Mouse (Mus musculus) granulocyte monocyte progenitor cell, adult 5-6 weeks (primary cell): Measurements from ENCODE around the gene Treml2. TPM values are rescaled to one million over a fixed set of nuclear protein-coding genes. Genes with fewer than 3 reads are reported as not detected.
A peak's percentile ranks its signal among the peaks of the same experiment; 100 is the strongest.
"Not testable (repeated sequence)": the region's sequence is repeated elsewhere in the genome, so short reads cannot be mapped to it uniquely, and the experiment has no call there.

Source experiments
- ATAC-seq: replicated peaks from 2 replicates; pipeline ENCODE4 v1.8.0; 2016; ENCODE audit warnings: mild to moderate bottlenecking, moderate TSS enrichment, inconsistent platforms; ENCODE audit not compliant: poor library complexity, severe bottlenecking
- total RNA-seq, 2 experiments: library from RNA; stranded (forward) in 1 of 2; stranded (reverse) in 1 of 2; fragments of 200-712, 200-1000 nt in 1 of 2; fragments of >200 nt in 1 of 2; fragmentation: Nextera tagmentation in 1 of 2; gene quantifications; 2 replicates each; pipeline ENCODE4 v1.2.3; 2014 to 2017

Treml2 gene
- total RNA-seq, 2 experiments from 2014 or later = 45.8 to 68.7 TPM

DNA sequence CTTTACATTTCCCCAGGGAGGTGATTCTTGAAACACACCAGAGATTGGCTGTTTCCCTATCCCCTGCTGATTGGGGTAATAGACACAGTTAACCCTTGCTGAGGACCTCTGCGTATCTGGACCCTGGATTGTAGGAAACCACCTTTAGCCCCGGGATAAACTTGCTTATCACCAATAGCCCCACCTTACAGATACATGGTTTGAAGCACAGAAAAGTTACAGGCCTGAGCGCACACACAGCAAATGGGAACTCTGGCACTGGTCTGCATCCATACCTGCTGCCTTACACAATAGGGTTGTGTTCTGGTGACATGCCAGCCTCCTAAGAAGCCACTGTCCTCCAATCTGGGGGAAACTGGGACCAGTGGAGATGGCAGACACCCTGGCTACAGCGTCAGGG, 46.5 kb downstream of the Treml2 start:
- ATAC-seq = no peak; the same call in 1 of the 2 replicates

DNA sequence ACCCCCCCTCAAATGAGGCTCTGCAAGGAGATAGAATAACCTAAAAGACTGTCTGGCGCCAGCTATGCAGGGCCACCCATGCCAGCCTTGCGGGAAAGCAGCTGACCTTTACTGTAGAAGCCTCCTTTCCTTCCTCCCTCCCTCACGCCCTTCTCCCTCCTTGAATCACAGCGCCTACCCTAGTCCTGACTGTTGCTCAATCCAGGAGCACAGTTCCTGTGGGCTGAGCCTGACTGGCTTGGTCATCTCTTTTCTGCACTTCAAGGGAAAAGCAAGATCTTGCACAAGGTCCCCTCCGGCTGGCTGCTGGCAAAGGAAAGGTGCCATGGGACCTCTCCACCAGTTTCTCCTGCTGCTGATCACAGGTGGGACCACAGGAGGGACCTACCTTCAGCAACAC, 46.9 kb downstream of the Treml2 start, which contains the start of gene Trem2:
Gene Trem2, plus strand, starts transcription at position 171 of the 400 bp plus-strand sequence.
- ATAC-seq = peak; percentile 89

DNA sequence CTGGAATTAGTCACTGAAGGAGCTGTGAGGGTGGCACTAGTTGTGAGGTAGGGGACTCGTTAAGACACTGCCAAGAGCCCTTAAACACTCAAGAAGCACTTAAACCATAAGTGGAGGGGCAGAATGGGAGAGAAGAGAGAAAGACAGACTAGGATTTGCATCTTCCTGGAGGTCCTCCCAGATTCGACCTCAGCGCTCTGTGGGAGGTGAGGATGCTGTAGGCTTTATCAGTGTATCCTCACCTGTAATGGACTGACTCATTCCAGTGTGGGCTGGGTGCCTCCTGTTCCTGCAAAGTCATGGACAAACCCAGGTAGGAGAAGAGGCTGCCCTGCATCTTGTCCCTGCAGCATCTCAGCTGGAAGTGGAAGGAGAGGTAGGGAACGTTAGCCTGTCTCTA, 47.5 kb downstream of the Treml2 start:
- ATAC-seq = no peak

DNA sequence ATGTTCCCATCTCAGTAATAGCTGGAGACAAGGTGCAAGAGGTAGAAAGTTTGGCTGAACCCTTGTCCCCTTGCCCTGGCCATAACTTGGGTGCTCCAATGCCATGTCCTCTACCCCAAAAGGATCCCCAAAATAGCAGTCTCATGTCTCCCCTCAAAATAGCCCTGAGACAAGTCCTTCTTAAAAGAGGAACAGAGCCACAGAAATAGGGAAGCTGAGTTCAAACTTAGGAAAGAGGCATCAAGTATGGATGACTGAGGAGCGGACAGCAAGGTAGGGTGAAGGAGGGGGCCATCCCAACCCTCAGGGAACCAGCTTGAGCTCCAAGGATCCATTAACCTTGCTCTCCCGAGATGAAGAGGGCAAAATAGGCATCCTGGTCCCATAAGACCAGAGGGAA, 48.0 kb downstream of the Treml2 start:
- peak; percentile 85 for ATAC-seq

GRCm38 (mm10) chr17:48350681-48351193, 51.4 kb downstream of the Treml2 start:
- no peak for ATAC-seq

DNA sequence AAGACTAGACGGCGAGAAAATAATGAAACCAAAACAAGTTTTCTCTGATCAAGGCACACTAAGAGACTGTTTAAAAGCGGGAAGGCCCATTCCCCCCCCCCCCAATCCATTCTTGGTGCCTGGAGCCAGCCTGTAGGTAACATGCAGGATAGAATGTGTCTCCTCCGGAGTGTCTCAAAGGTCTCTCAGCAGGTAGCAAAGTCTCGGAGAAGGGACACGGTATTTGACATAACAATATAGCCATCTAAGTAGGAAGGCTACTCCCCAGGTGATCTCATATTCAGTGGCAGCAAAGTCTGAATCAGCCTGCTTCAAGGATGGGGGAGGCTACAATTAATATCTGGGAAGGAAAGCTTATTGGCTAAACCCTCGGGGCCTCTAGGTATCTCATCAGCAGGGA, 53.7 kb downstream of the Treml2 start:
- not testable (repeated sequence) for ATAC-seq

GRCm38 (mm10) chr17:48355822-48356221, 56.5 kb downstream of the Treml2 start:
- no peak for ATAC-seq

DNA sequence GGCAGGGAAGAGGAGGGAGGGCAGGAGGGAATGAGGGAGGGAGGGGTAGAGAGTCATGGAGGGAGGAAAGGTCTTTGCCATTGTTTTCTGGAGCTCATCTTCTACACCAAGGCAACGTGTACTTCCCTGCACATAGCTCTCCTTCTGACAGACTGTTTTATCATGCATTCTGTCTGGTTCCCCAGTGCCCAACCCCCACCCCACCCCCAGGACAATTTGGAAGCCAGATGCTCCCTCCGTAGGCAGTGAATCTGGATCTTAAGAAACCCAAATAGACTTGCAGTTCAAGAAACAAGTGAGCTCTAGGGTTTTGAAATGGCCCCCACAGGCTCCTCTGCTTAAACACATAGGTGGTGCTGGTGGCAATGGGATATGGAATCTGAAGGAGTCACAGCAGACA, 58.6 kb downstream of the Treml2 start:
- ATAC-seq = no peak

DNA sequence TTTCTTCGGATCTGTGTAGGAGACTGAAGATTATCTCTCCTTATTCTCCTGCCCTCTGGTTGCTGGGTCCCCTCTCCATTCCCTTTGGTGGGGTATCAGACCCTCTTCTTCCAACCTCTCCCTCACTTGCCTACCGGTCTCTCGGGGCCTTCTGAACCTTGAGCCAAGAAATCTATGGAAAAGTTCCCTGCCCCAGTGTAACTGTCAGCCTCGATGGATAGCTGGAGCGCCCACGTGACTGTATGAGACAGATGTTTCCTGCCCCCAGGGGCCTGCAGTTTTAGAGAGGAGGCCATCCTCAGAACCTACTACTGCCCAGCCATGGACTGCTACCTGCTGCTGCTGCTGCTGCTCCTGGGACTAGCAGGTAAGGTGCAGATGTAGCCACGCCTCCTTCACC, 60.3 kb downstream of the Treml2 start, which contains the start of gene Treml1:
Gene Treml1, plus strand, starts transcription at position 301 of the 400 bp plus-strand sequence.
- ATAC-seq = no peak

GRCm38 (mm10) chr17:48360462-48360861, 61.2 kb downstream of the Treml2 start:
- ATAC-seq = no peak

Other genes starting within 250 kb of the Treml2 start
- not detected in 2 replicates for gene 1700067P10Rik, start 210.2 kb upstream of the Treml2 start, total RNA-seq (2014; fragmentation: Nextera tagmentation)
- not detected in 2 replicates for gene 1700067P10Rik, start 210.2 kb upstream of the Treml2 start, total RNA-seq (2017)
- 0.75 TPM in 1 of 2 replicates, not detected in the other for gene 9830107B12Rik, start 153.2 kb upstream of the Treml2 start, total RNA-seq (2014; fragmentation: Nextera tagmentation)
- 0.88 and 1.3 TPM in 2 replicates for gene 9830107B12Rik, start 153.2 kb upstream of the Treml2 start, total RNA-seq (2017)
- 1.2 TPM in 1 of 2 replicates, not detected in the other for gene A530064D06Rik, start 132.2 kb upstream of the Treml2 start, total RNA-seq (2014; fragmentation: Nextera tagmentation)
- gene A530064D06Rik, start 132.2 kb upstream of the Treml2 start, total RNA-seq (2017) = 0.30 and 1.2 TPM in 2 replicates
- gene Trem1, start 66.7 kb upstream of the Treml2 start, total RNA-seq (2014; fragmentation: Nextera tagmentation) = 6.5 and 7.6 TPM in 2 replicates
- gene Trem1, start 66.7 kb upstream of the Treml2 start, total RNA-seq (2017) = 13.5 and 14.7 TPM in 2 replicates
- 84.6 and 114 TPM in 2 replicates for gene Trem3, start 51.7 kb upstream of the Treml2 start, total RNA-seq (2014; fragmentation: Nextera tagmentation)
- gene Trem3, start 51.7 kb upstream of the Treml2 start, total RNA-seq (2017) = 126 and 147 TPM in 2 replicates
- 0.56 and 0.99 TPM in 2 replicates for gene Treml4, start 35.2 kb upstream of the Treml2 start, total RNA-seq (2014; fragmentation: Nextera tagmentation)
- 1.4 and 2.6 TPM in 2 replicates for gene Treml4, start 35.2 kb upstream of the Treml2 start, total RNA-seq (2017)
- 3.1 and 8.2 TPM in 2 replicates for gene B430306N03Rik, start 16.6 kb downstream of the Treml2 start, total RNA-seq (2014; fragmentation: Nextera tagmentation)
- 3.0 TPM in 2 replicates for gene B430306N03Rik, start 16.6 kb downstream of the Treml2 start, total RNA-seq (2017)
- gene Trem2, start 46.9 kb downstream of the Treml2 start, total RNA-seq (2014; fragmentation: Nextera tagmentation) = 2.8 and 6.4 TPM in 2 replicates
- 3.7 and 4.2 TPM in 2 replicates for gene Trem2, start 46.9 kb downstream of the Treml2 start, total RNA-seq (2017)
- gene Treml1, start 60.4 kb downstream of the Treml2 start, total RNA-seq (2014; fragmentation: Nextera tagmentation) = not detected in 2 replicates
- 0.41 TPM in 1 of 2 replicates, not detected in the other for gene Treml1, start 60.4 kb downstream of the Treml2 start, total RNA-seq (2017)
- gene Nfya, start 110.4 kb downstream of the Treml2 start, total RNA-seq (2014; fragmentation: Nextera tagmentation) = 96.6 and 101 TPM in 2 replicates
- gene Nfya, start 110.4 kb downstream of the Treml2 start, total RNA-seq (2017) = 50.9 and 56.0 TPM in 2 replicates
- gene Oard1, start 110.5 kb downstream of the Treml2 start, total RNA-seq (2014; fragmentation: Nextera tagmentation) = 52.6 and 59.4 TPM in 2 replicates
- gene Oard1, start 110.5 kb downstream of the Treml2 start, total RNA-seq (2017) = 52.9 and 58.7 TPM in 2 replicates
- gene Apobec2, start 133.4 kb downstream of the Treml2 start, total RNA-seq (2014; fragmentation: Nextera tagmentation) = not detected in 2 replicates
- gene Apobec2, start 133.4 kb downstream of the Treml2 start, total RNA-seq (2017) = not detected in 2 replicates
- gene Tspo2, start 152.0 kb downstream of the Treml2 start, total RNA-seq (2014; fragmentation: Nextera tagmentation) = 0.26 and 2.5 TPM in 2 replicates
- 0.17 and 0.62 TPM in 2 replicates for gene Tspo2, start 152.0 kb downstream of the Treml2 start, total RNA-seq (2017)
- 1.9 TPM in 1 of 2 replicates, not detected in the other for gene Unc5cl, start 155.4 kb downstream of the Treml2 start, total RNA-seq (2014; fragmentation: Nextera tagmentation)
- gene Unc5cl, start 155.4 kb downstream of the Treml2 start, total RNA-seq (2017) = 0.21 and 0.43 TPM in 2 replicates